Mouse (Mus musculus) cortical plate, adult 2 months (tissue): ENCODE results near the gene Msh5. TPM values are rescaled to one million over a fixed set of nuclear protein-coding genes. Genes with fewer than 3 reads are reported as not detected.
"Not testable (repeated sequence)": the region's sequence is repeated elsewhere in the genome, so short reads cannot be mapped to it uniquely, and the experiment has no call there.

ENCODE experiments used
- H3K27ac ChIP-seq: fragments of 200-500 bp; 2 replicates; pipeline ENCODE4 v1.5.1; 2012; ENCODE audit warnings: low read length, control low read depth, inconsistent platforms; ENCODE audit not compliant: insufficient read depth
- H3K4me1 ChIP-seq: fragments of 200-500 bp; 2 replicates; pipeline ENCODE4 v1.6.1; 2011; ENCODE audit warnings: low read length; ENCODE audit not compliant: control insufficient read depth, insufficient read depth
- H3K4me3 ChIP-seq: fragments of 200-500 bp; 2 replicates; pipeline ENCODE4 v1.5.1; 2011; ENCODE audit warnings: mild to moderate bottlenecking, low read length, control low read depth; ENCODE audit not compliant: insufficient read depth
- CTCF ChIP-seq: fragments of 200-500 bp; IDR thresholded peaks from 2 replicates; pipeline ENCODE4 v1.5.1; 2011; ENCODE audit warnings: mild to moderate bottlenecking, control low read depth, low read length; ENCODE audit not compliant: insufficient read depth; ENCODE audit errors: extremely low read depth
- POLR2A ChIP-seq: fragments of 200-500 bp; IDR thresholded peaks from 2 replicates; pipeline ENCODE4 v1.6.1; 2011; ENCODE audit warnings: mild to moderate bottlenecking, low read length, control low read depth; ENCODE audit not compliant: insufficient read depth; ENCODE audit errors: extremely low read depth
- polyA plus RNA-seq: library from polyadenylated mRNA; depleted of rRNA; stranded (reverse); fragments of >200 nt; gene quantifications from 2 replicates; pipeline ENCODE4 v1.2.3, GENCODE M21; 2012

The Msh5 gene
- polyA plus RNA-seq, 1 experiment, result 0.58 TPM

DNA sequence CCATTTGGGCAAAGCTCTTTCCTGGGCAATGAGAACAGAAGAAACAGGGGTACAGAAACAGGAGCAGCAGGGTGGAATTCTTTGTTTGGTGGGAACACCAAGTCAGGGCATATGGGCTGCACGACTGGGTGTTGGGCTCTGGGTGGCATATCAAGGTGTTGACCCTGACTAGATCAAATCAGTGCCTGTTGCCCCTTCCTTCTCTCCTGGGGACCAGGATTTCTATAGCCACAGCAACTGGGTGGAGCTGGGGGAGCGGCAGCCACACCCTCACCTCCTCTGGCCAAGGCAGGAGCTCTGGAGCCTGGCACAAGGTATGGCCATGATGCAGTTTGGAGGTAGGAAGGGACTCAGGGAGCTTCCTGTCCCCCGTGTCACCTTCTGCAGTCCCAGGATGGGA is 28.4 kb downstream of the Msh5 start:
- TF ChIP-seq CTCF (no peak), POLR2A (no peak)

DNA sequence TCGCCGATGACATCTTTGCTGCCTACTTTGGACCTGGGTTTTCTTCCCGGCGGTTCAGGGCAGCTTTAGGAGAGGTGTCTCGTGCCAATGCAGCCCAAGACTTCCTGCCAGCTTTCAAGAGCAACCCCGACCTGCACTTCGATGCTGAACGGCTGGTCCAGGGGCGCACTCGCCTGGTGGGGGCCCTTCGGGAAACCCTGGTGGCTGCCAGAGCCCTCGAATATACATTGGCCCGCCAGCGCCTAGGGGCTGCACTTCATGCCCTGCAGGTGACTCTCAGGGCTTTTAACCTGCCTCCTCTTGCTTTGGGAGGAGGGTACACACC is 28.9 kb downstream of the Msh5 start:
- TF ChIP-seq CTCF (no peak), POLR2A (no peak)
- no peak overlapping the region for H3K4me3 ChIP-seq
- H3K4me1 ChIP-seq, result no peaks in the 10 kb centered on the region
- no peak overlapping the region for H3K27ac ChIP-seq

More for the DNA sequence above, 28.4 kb downstream of the Msh5 start:
- H3K4me3 ChIP-seq, result no peak overlapping the region
- no peak overlapping the region for H3K27ac ChIP-seq
- no peaks in the 10 kb centered on the region for H3K4me1 ChIP-seq

DNA sequence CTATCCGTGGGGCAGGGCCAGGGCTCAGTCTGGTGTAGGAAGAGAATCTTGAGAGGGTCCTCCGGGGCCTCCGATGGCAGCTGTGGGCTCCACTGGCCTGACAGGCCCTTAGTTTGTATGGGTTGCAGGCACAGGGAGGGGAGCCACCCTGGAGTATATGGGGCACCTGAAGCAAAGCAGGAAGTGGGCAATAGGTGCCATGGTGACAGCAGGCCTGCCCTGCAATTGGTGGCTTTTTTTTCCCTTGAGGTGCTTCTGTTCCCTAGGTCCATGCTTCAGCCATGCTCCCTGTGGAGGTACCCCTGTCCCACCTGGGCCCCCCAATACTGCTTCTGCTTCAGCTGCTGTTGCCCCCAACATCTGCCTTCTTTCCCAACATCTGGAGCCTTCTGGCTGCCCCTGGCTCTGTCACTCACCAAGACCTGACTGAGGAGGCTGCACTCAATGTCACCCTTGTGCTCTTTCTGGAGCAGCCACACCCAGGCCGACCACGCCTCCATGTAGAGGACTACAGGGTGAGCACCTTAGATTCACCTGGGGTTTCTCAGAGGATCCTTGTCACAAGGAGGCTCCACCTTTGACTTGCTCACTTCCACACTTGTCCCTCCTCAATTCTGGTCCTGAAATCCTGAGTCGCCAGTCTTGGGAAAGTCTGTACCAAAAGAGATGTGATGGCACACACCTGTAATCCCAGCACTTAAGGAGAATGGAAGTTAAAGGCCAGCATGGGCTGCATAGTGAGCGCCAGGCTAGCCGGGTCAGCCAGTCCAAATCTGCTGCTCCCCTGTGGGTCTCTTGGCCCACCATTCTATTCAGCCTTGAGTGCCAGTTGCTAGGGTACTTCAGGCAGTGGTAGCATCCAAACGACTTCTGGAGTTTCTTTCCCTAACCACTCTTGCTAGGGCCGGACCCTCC is 29.5 kb downstream of the Msh5 start:
- no peak overlapping the region for H3K27ac ChIP-seq
- H3K4me1 ChIP-seq, result no peaks in the 10 kb centered on the region
- TF ChIP-seq CTCF (no peak), POLR2A (no peak)
- H3K4me3 ChIP-seq, result no peak overlapping the region

DNA sequence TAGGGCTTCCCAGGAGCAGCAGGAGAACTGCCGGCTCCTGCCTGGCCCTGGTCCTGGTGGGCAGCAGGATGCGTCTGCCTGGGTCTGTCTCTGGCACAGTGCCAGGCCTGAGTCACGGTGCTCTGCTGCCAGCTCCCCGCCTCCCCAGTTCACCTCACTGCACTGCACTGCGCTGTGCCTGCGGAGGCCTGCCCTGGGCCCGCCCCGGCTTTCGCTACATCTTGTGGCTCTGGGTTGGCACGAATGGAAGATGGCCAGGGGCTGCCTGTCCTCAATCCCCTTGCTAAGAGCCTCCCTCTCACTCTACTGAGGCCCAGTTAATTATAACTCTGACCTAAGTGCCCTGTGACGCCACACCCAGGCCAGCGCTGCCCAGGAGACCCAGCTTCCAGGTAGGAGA is 30.2 kb downstream of the Msh5 start, which contains the start of gene Vwa7:
Vwa7 (plus strand) TSS at position 204 of the 400 bp plus-strand sequence.
- Histone ChIP-seq H3K4me3 (no peak within 1 kb of the TSS), H3K27ac (no peak within 1 kb of the TSS), H3K4me1 (no peaks in the 10 kb centered on the region)
- TF ChIP-seq CTCF, result no peak
- no peak for TF ChIP-seq POLR2A

DNA sequence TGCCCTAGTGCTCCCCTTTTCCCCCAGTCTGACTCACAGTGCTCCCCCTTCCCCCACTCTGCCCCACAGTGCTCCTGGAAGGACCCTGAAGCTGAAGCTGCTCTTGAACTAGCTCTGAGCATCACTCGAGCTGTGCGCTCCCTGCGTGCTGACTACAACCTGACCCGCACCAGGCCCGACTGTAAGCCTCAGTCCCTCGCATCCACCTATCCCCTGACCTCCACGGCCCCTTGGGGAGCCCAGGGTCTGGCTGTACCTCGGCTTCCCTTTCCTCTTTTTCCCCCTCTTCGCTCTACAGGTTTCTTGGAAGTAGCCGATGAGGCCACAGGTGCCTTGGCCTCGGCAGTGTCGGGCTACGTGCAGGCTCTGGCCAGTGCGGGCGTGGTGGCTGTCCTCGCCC is 31.2 kb downstream of the Msh5 start:
- Histone ChIP-seq H3K4me1 (no peaks in the 10 kb centered on the region), H3K27ac (no peak overlapping the region), H3K4me3 (no peak overlapping the region)
- TF ChIP-seq CTCF (no peak), POLR2A (no peak)

DNA sequence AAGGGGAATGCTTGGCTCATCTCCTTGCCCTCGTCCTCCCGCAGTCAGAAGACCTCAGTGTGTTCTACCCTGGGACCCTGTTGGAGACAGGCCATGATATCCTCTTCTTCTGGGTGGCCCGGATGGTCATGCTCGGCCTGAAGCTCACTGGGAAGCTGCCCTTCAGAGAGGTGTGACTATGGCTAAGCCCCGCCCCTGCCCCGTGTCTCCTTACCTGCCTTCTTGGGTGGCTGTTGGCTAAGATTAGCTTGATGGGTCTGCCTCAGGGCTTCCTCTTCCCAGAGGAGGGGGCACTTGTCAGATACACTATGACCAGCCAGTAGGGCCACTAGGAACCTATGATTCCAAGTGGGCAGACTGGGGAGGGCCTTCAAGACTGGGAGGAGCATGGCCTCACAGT is 33.3 kb downstream of the Msh5 start:
- Histone ChIP-seq H3K4me1 (no peaks in the 10 kb centered on the region), H3K27ac (no peak overlapping the region), H3K4me3 (no peak overlapping the region)
- TF ChIP-seq POLR2A (no peak), CTCF (no peak)

GRCm38 (mm10) chr17:35012430-35012829 is 34.1 kb downstream of the Msh5 start:
- H3K4me3 ChIP-seq, result no peak overlapping the region
- H3K4me1 ChIP-seq, result no peaks in the 10 kb centered on the region
- no peak for TF ChIP-seq POLR2A
- TF ChIP-seq CTCF, result no peak
- H3K27ac ChIP-seq, result no peak overlapping the region

DNA sequence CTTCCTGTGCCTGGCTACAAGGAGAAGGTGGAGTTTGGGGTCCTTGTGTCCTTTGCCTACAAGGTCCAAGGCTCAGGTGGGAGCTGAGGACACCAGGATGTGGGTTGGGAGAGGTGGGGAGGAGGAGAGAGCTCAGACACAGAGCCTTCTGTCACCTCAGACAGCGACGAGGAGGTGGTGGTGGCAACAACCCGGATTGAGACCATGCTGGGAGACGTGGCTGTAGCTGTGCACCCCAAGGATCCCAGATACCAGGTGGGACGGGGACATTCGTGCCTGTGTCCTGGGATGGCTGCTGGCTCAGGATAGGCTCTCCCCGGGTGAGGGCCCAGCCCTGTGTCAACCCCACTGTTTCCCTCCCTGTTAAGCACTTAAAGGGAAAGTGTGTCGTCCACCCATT is 35.1 kb downstream of the Msh5 start:
- Histone ChIP-seq H3K27ac (no peak overlapping the region), H3K4me1 (no peaks in the 10 kb centered on the region), H3K4me3 (no peak overlapping the region)
- no peak for TF ChIP-seq CTCF
- no peak for TF ChIP-seq POLR2A

GRCm38 (mm10) chr17:35009586-35009985 is 37.0 kb downstream of the Msh5 start:
- no peak overlapping the region for H3K27ac ChIP-seq
- H3K4me1 ChIP-seq, result no peaks in the 10 kb centered on the region
- no peak overlapping the region for H3K4me3 ChIP-seq
- TF ChIP-seq POLR2A (no peak), CTCF (no peak)

- Histone ChIP-seq H3K4me1 (peaks cover under 1% of the 10 kb centered on the region; the same call in 1 of the 2 replicates), H3K27ac (no peak overlapping the region), H3K4me3 (no peak overlapping the region)
- TF ChIP-seq CTCF (no peak), POLR2A (no peak)
Observed at GRCm38 (mm10) chr17:35007387-35007991, 39.1 kb downstream of the Msh5 start.

DNA sequence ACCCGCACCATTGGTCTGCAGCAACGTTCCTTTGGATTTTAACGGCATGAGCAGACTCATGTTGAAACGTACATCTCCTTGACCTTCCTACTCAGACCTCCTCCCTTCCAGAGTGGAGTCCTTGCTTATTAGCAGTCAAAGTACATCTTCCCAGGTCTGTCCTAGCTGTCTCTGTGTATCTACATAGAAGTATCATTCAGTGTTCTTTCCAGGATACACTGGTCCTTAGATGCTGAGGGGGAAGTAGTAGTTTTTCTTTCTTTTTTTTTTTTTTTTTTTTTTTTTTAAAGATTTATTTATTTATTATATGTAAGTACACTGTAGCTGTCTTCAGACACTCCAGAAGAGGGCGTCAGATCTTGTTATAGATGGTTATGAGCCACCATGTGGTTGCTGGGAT is 40.6 kb downstream of the Msh5 start:
- not testable (repeated sequence) for H3K27ac ChIP-seq, H3K4me1 ChIP-seq, H3K4me3 ChIP-seq
